9 mouse cellular contexts compared by ENCODE assay signal in the genomic region with DNA sequence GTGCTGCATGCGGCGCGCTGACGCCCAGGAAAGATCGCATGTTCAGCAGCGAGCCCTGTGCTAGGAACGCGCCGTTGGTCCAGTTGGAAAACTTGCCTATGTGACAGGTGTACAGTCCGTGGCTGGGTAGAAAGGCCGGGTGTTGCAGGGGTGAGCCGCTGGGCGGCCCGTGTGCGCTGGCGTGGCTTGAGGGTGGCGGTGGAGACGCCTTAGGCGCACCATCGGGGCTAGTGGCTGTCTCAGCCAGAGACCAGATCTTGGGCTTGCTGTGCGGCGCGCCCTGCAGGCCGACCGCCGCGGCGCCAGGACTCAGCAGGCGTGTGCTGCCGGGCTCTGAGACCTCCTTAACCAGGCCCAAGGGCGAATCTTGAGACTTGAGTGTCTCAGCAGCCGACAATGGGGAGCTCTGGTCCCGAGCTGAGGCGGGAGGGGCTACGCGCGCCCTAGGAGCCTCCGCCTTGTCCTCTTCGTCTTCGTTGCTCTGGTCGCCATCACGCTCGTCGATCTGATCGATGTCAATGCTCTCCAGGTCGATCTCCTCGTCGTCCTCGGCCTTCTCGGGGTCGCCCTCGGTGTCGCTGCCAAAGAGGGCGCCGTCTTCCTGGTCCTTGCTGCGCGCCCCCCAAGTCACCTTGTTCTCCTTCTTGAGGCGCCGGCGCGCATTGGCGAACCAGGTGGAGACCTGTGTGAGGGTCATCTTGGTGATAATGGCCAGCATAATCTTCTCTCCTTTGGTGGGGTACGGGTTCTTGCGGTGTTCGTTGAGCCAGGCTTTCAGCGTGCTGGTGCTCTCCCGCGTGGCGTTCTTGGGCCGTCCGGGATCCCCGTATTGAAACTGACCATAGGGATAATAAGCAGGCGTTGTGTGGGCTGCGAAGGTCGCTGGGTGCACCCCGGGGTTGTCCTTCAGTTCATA. TPM values are rescaled to one million over a fixed set of nuclear protein-coding genes. Genes with fewer than 3 reads are reported as not detected.
DNase-seq lines count a peak whose midpoint lies in the region; ATAC-seq and TF ChIP-seq lines count a peak whose summit lies in the region.
"Had no signal": no experiment of that assay in that cellular context is flagged by ENCODE, and none has a peak within 500 bp of the region (broad histone marks: within the 10 kb centered on the region; RNA-seq: fewer than 3 reads in every experiment).

No protein-coding gene starts in this region.

- DNase-seq in 3134 (ENCODE audit: extremely low read depth, insufficient read length, low spot score) (peak; percentile 85), WW6 (ENCODE audit: low read depth, low spot score) (peak; percentile 42)
- no peak for DNase-seq in heart, postnatal 0 days (ENCODE audit: low spot score)
- DNase-seq in gastrocnemius, adult 2 months: no peak
- no peak for DNase-seq in adrenal gland, postnatal 4 days (ENCODE audit: low spot score in 2 of 2)
- DNase-seq in layer of hippocampus, postnatal 36 days: no peak

- 10% methylated on average over 76 of the region's 76 CpGs for WGBS in heart, postnatal 0 days
- 2% methylated on average over 76 of the region's 76 CpGs for WGBS in lung, embryonic 16.5 days

- H3K9ac ChIP-seq in heart, postnatal 0 days (replicated peaks; ENCODE audit: low read depth, low read length): no peak overlapping the region; the same call in 1 of the 2 replicates
- peak overlapping the region; percentile 71 for H3K9ac ChIP-seq in lung, embryonic 16.5 days (ENCODE audit: low read length)
- H3K9ac ChIP-seq: liver, embryonic 14.5 days had no signal

- H3K4me2 ChIP-seq in heart, postnatal 0 days (ENCODE audit: low read depth, low read length): peak overlapping the region; percentile 69
- peak overlapping the region; percentile 59 for H3K4me2 ChIP-seq in lung, embryonic 16.5 days (ENCODE audit: low read depth, low read length)

- ATAC-seq in heart, postnatal 0 days (ENCODE audit: insufficient read depth, low read depth): no peak
- 0 out of 2 replicates have a peak, but pooled peaks have one; percentile 4 for ATAC-seq in lung, embryonic 16.5 days (ENCODE audit: low read depth)
- no peak for ATAC-seq in megakaryocyte-erythroid progenitor cell, adult 5-6 weeks (replicated peaks; ENCODE audit: low FRiP score, low TSS enrichment, poor library complexity, severe bottlenecking)

- peak overlapping the region; percentile 68 for H3K4me3 ChIP-seq in heart, postnatal 0 days (ENCODE audit: low read depth, low read length)
- H3K4me3 ChIP-seq in lung, embryonic 16.5 days (ENCODE audit: low read length): peak overlapping the region; percentile 67
- H3K4me3 ChIP-seq in gastrocnemius, adult 2 months: no peak overlapping the region

- H3K27me3 ChIP-seq in heart, postnatal 0 days (ENCODE audit: control insufficient read depth, insufficient read depth, low read length): peaks cover 96% of the 10 kb centered on the region
- peaks cover 70% of the 10 kb centered on the region for H3K27me3 ChIP-seq in lung, embryonic 16.5 days (ENCODE audit: control insufficient read depth, insufficient read depth, low read depth, low read length)

- no peak for TF ChIP-seq CTCF in heart, postnatal 0 days (IDR thresholded peaks at IDR 0.05; ENCODE audit: low read depth)
- no peak for TF ChIP-seq CTCF in gastrocnemius, adult 2 months (IDR thresholded peaks at IDR 0.05)

- H3K9me3 ChIP-seq in heart, postnatal 0 days (replicated peaks; ENCODE audit: control insufficient read depth, low read length): no peaks in the 10 kb centered on the region
- no peaks in the 10 kb centered on the region for H3K9me3 ChIP-seq in lung, embryonic 16.5 days (ENCODE audit: control insufficient read depth, low read length)

- H3K4me1 ChIP-seq in heart, postnatal 0 days (ENCODE audit: control insufficient read depth, insufficient read depth): 0 out of 2 replicates have a peak, but pooled peaks cover 2% of the 10 kb centered on the region
- H3K4me1 ChIP-seq in lung, embryonic 16.5 days (replicated peaks; ENCODE audit: control insufficient read depth, insufficient read depth, low read length): peaks cover 2% of the 10 kb centered on the region; the same call in 1 of the 2 replicates

- no peak for TF ChIP-seq EP300 in heart, postnatal 0 days (IDR thresholded peaks at IDR 0.05; ENCODE audit: low read depth)

- no peaks in the 10 kb centered on the region for H3K36me3 ChIP-seq in heart, postnatal 0 days (replicated peaks; ENCODE audit: control insufficient read depth, insufficient read depth, low read length)
- H3K36me3 ChIP-seq in lung, embryonic 16.5 days (ENCODE audit: control insufficient read depth, insufficient read depth, low read length): no peaks in the 10 kb centered on the region

- H3K27ac ChIP-seq in heart, postnatal 0 days (ENCODE audit: low read depth): no peak overlapping the region
- H3K27ac ChIP-seq in lung, embryonic 16.5 days (ENCODE audit: low read length): peak overlapping the region; percentile 43
- no peak overlapping the region for H3K27ac ChIP-seq in gastrocnemius, adult 2 months
- H3K27ac ChIP-seq: liver, embryonic 14.5 days had no signal

- intact Hi-C loops in gastrocnemius, adult 2 months (cut with DNase I): loop anchor here (10.0 kb wide), 1 partner anchor 505 kb away; no protein-coding TSS in a partner anchor

RNA-seq across cellular contexts. Expression of gene Irx1, which starts 3.9 kb away (rescaled TPM):
- total RNA-seq in heart, postnatal 0 days (2014; rRNA removed; ENCODE audit: low replicate concordance): 21.4 and 26.1 TPM in 2 replicates
- polyA plus RNA-seq in heart, postnatal 0 days (2015; fragmentation: Nextera tagmentation; extraction: Ambion mirVana): 1.4 and 1.5 TPM in 2 replicates
- polyA plus RNA-seq in lung, embryonic 16.5 days (2015; fragmentation: Nextera tagmentation; extraction: Ambion mirVana): 5.7 and 7.5 TPM in 2 replicates
- total RNA-seq in gastrocnemius, adult 2 months (2021): not detected
- total RNA-seq in adrenal gland, postnatal 4 days (2021): 1 to 10 TPM in 1 of 2 experiments, under 1 TPM in 1; 0.73 to 8.2 TPM
- not detected in 2 replicates for total RNA-seq in megakaryocyte-erythroid progenitor cell, adult 5-6 weeks (2014; fragmentation: Nextera tagmentation)
- total RNA-seq in megakaryocyte-erythroid progenitor cell, adult 5-6 weeks (2017): not detected in 2 replicates
- under 1 TPM in 1 of 2 experiments, not detected in 1; 0.20 TPM for total RNA-seq in layer of hippocampus, postnatal 36 days (2021)

Comparison
In these comparisons a context has a peak if more than half of its experiments do, and no peak if none do; other contexts are left out.
1. DNase-seq: peak in 3134 (single experiment) and WW6 (single experiment); none in heart, postnatal 0 days (single experiment), gastrocnemius, adult 2 months (single experiment), adrenal gland, postnatal 4 days (0 of 2) and layer of hippocampus, postnatal 36 days (0 of 2).